In genomic region chr2:102743918-102744696, GRCm38 (mm10) we compare ENCODE assay signal across 9 mouse cellular contexts.
A peak's percentile ranks its signal among the peaks of the same experiment; 100 is the strongest.
DNase-seq lines count a peak whose midpoint lies in the region; ATAC-seq lines count a peak whose summit lies in the region.
"Had no signal": no experiment of that assay in that cellular context is flagged by ENCODE, and none has a peak within 500 bp of the region (broad histone marks: within the 10 kb centered on the region; RNA-seq: fewer than 3 reads in every experiment).

No protein-coding gene starts in this region.

- H3K4me3 ChIP-seq in forebrain, embryonic 14.5 days (ENCODE audit: low read depth, low read length) = no peak overlapping the region
- H3K4me3 ChIP-seq in forebrain, embryonic 13.5 days = no peak overlapping the region
- H3K4me3 ChIP-seq in heart, embryonic 10.5 days = no peak overlapping the region
- no peak overlapping the region for H3K4me3 ChIP-seq in midbrain, embryonic 15.5 days
- H3K4me3 ChIP-seq: stomach, embryonic 15.5 days had no signal

- H3K27me3 ChIP-seq in forebrain, embryonic 14.5 days (replicated peaks; ENCODE audit: control insufficient read depth, insufficient read depth, low read length) = no peaks in the 10 kb centered on the region
- H3K27me3 ChIP-seq in forebrain, embryonic 13.5 days = no peaks in the 10 kb centered on the region
- H3K27me3 ChIP-seq in heart, embryonic 10.5 days (ENCODE audit: insufficient read depth, poor library complexity, severe bottlenecking) = no peaks in the 10 kb centered on the region
- H3K27me3 ChIP-seq in midbrain, embryonic 15.5 days (replicated peaks) = no peaks in the 10 kb centered on the region
- no peaks in the 10 kb centered on the region for H3K27me3 ChIP-seq in splenic B cell, adult 2 months (ENCODE audit: control insufficient read depth, insufficient read depth, low read length, poor library complexity, severe bottlenecking)
- H3K27me3 ChIP-seq: stomach, embryonic 15.5 days had no signal

- H3K27ac ChIP-seq in forebrain, embryonic 14.5 days (ENCODE audit: low read depth, low read length) = peak overlapping the region; percentile 21; the same call in 1 of the 2 replicates
- H3K27ac ChIP-seq in forebrain, embryonic 13.5 days = no peak overlapping the region
- peak overlapping the region; percentile 59 for H3K27ac ChIP-seq in heart, embryonic 10.5 days
- H3K27ac ChIP-seq in midbrain, embryonic 15.5 days = peak overlapping the region; percentile 14; the same call in 1 of the 2 replicates
- H3K27ac ChIP-seq: stomach, embryonic 15.5 days had no signal

- H3K9me3 ChIP-seq in forebrain, embryonic 14.5 days (replicated peaks; ENCODE audit: control insufficient read depth, low read length) = no peaks in the 10 kb centered on the region
- H3K9me3 ChIP-seq in forebrain, embryonic 13.5 days (replicated peaks) = no peaks in the 10 kb centered on the region
- no peaks in the 10 kb centered on the region for H3K9me3 ChIP-seq in heart, embryonic 10.5 days
- H3K9me3 ChIP-seq in midbrain, embryonic 15.5 days = no peaks in the 10 kb centered on the region
- H3K9me3 ChIP-seq: stomach, embryonic 15.5 days had no signal

- no peak overlapping the region for H3K9ac ChIP-seq in forebrain, embryonic 14.5 days (ENCODE audit: low read length)
- no peak overlapping the region for H3K9ac ChIP-seq in forebrain, embryonic 13.5 days
- H3K9ac ChIP-seq in midbrain, embryonic 15.5 days = no peak overlapping the region
- H3K9ac ChIP-seq: stomach, embryonic 15.5 days had no signal

- peak; percentile 67 for DNase-seq in forebrain, embryonic 14.5 days (ENCODE audit: low spot score)
- peak; percentile 56 for DNase-seq in CD4-positive helper T cell, adult 2 months (ENCODE audit: low read depth, low spot score)
- DNase-seq in adrenal gland, postnatal 36 days = peak; percentile 58 to 75
- DNase-seq in heart, embryonic 10.5 days (ENCODE audit: low spot score) = peak; percentile 81
- peak; percentile 61 for DNase-seq in layer of hippocampus, adult 9-11 months
- peak; percentile 83 for DNase-seq in splenic B cell, adult 2 months (ENCODE audit: low read depth, low spot score)

- no peak overlapping the region for H3K4me2 ChIP-seq in forebrain, embryonic 14.5 days (ENCODE audit: low read length)
- no peak overlapping the region for H3K4me2 ChIP-seq in forebrain, embryonic 13.5 days
- H3K4me2 ChIP-seq in midbrain, embryonic 15.5 days = no peak overlapping the region
- H3K4me2 ChIP-seq: stomach, embryonic 15.5 days had no signal

- no peak for ATAC-seq in forebrain, embryonic 14.5 days
- no peak for ATAC-seq in forebrain, embryonic 13.5 days
- ATAC-seq in midbrain, embryonic 15.5 days (replicated peaks) = no peak; the same call in 1 of the 2 replicates

- 63% methylated on average over 10 of the region's 10 CpGs for WGBS in forebrain, embryonic 14.5 days
- WGBS in forebrain, embryonic 13.5 days = 66% methylated on average over 10 of the region's 10 CpGs
- WGBS in heart, embryonic 10.5 days = 60% methylated on average over 10 of the region's 10 CpGs
- 61% methylated on average over 10 of the region's 10 CpGs for WGBS in midbrain, embryonic 15.5 days

- H3K36me3 ChIP-seq in forebrain, embryonic 14.5 days (ENCODE audit: control insufficient read depth, insufficient read depth, low read length) = no peaks in the 10 kb centered on the region
- peaks cover 4% of the 10 kb centered on the region; the same call in 1 of the 2 replicates for H3K36me3 ChIP-seq in forebrain, embryonic 13.5 days (ENCODE audit: poor library complexity, severe bottlenecking)
- no peaks in the 10 kb centered on the region for H3K36me3 ChIP-seq in heart, embryonic 10.5 days
- no peaks in the 10 kb centered on the region for H3K36me3 ChIP-seq in midbrain, embryonic 15.5 days (replicated peaks)
- no peaks in the 10 kb centered on the region for H3K36me3 ChIP-seq in splenic B cell, adult 2 months (ENCODE audit: control insufficient read depth, insufficient read depth, low read length, poor library complexity, severe bottlenecking)
- H3K36me3 ChIP-seq: stomach, embryonic 15.5 days had no signal

- peaks cover 17% of the 10 kb centered on the region for H3K4me1 ChIP-seq in forebrain, embryonic 14.5 days (ENCODE audit: control insufficient read depth, insufficient read depth, low read length)
- peaks cover 20% of the 10 kb centered on the region for H3K4me1 ChIP-seq in forebrain, embryonic 13.5 days
- peaks cover 18% of the 10 kb centered on the region for H3K4me1 ChIP-seq in heart, embryonic 10.5 days
- peaks cover 13% of the 10 kb centered on the region for H3K4me1 ChIP-seq in midbrain, embryonic 15.5 days
- H3K4me1 ChIP-seq: stomach, embryonic 15.5 days had no signal
